Mouse (Mus musculus) embryonic stem cell, embryonic (primary cell): ENCODE data around the gene Cnr2.

ENCODE experiments used
- CTCF ChIA-PET, 4 experiments: fragments of 300-600 bp in 2 of 4; fragments of 350-600 bp in 2 of 4; sonication (Branson Sonifier 250); formaldehyde crosslinking; loops; one replicate each; lab custom pipeline; 2022; ENCODE audit warnings: inconsistent platforms in 2 of 4; lab: Charles Lee
- POLR2A ChIA-PET, 4 experiments: fragments of 300-600 bp in 2 of 4; fragments of 350-600 bp in 2 of 4; sonication (Branson Sonifier 250); formaldehyde crosslinking; loops; one replicate each; lab custom pipeline; 2022; ENCODE audit warnings: antibody characterized with exemption in 4 of 4, inconsistent platforms in 1 of 4; lab: Charles Lee

Cnr2 gene

DNA sequence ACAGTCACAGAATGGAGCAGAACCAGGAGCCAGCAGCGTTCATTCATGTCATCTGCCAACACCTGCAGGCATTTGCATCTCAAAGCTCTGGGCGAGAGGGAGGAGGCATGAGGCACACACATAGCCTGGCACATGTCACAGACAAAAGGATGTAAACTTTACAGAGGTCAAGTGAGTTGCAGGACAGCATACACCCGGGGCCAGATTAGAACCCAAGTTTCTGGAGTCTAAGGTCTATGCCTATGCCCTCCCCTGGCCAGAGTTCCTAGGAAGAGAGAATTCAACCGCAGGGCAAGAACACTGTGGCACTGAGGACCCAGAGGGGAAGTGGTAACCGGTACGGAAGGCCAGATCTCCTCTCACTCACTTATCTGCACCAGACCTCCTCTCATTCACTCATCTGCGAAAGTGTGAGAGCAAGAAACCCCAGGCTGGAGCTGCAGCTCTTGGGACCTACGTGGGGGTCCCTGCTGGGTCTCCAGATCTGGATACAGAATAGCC lies at the start of gene Cnr2:
Cnr2 (plus strand) TSS at position 324 of the 501 bp plus-strand sequence.
- POLR2A ChIA-PET, result interaction anchor here in 3 of 4 experiments (0.6 to 7.9 kb wide), 18 partner anchors 8 to 93 kb away, joined by 3 to 35 read pairs (median 3); partner anchors contain the start of genes Fuca1 (in 2 of the 3), Pithd1 (in 1 of the 3) and Pnrc2 (in 1 of the 3)
- CTCF ChIA-PET, result interaction anchor here in 1 of 4 experiments (4.5 kb wide), 1 partner anchor 26 kb away, joined by 30 read pairs; the partner anchor contains the start of gene Fuca1

- POLR2A ChIA-PET, result interaction anchor here in 1 of 4 experiments (1.0 to 3.1 kb wide), 2 partner anchors 8 to 41 kb away, joined by 4 to 15 read pairs; partner anchors contain the start of gene Srsf10
- CTCF ChIA-PET, result interaction anchor here in 1 of 4 experiments (0.7 kb wide), 1 partner anchor 42 kb away, joined by 3 read pairs; no protein-coding TSS in a partner anchor
Measured at GRCm38 (mm10) chr4:135847581-135847980, 47.6 kb upstream of the Cnr2 start.

DNA sequence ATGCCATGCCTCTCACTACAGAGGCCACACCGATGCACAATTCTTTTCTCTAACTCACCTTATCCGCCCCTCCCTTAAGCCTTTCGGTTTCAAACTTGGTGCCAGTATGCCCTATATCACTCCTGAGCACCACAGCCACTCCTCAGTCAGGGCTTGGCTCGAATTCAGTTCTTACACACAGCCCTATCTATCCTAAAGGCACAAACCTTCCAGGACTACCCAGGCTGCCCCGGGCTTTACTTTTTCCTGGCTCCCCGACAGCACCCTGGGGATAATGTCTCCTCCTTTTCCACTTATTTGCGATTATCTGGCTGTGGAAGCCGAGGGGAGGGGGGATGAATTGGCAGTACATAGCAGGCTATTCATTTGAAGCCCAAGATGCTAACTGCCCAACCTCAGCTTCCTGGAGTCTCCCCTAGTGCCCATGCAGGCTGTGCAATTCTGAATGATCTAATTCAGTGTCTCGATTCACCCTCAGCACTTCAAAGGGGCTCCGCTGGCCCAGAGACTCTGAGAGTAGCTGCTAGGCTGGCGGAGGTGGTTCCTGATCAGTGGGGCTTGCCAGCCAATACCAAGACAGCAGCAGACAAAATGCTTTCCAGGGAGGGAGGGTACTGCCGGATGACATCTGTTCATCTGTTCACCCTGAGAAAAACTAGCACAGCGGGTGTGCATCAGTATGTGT lies 44.6 kb upstream of the Cnr2 start:
- POLR2A ChIA-PET, result interaction anchor here in 2 of 4 experiments (0.7 to 2.3 kb wide), 13 partner anchors 10 to 202 kb away, joined by 3 to 11 read pairs (median 4); partner anchors contain the start of gene Fuca1 (in 1 of the 2)
- CTCF ChIA-PET, result interaction anchor here in 3 of 4 experiments (0.6 to 1.3 kb wide), 5 partner anchors 34 to 645 kb away, joined by 3 to 6 read pairs (median 3); no protein-coding TSS in a partner anchor

- ChIA-PET POLR2A (interaction anchor here in 3 of 4 experiments (0.5 to 2.3 kb wide), 18 partner anchors 10 to 201 kb away, joined by 3 to 11 read pairs (median 4); partner anchors contain the start of gene Fuca1 (in 1 of the 3)), CTCF (interaction anchor here in 2 of 4 experiments (0.8 to 1.1 kb wide), 2 partner anchors 68 to 143 kb away, joined by 3 to 6 read pairs; partner anchors contain the start of gene Fuca1 (in 1 of the 2))
Measured at GRCm38 (mm10) chr4:135851942-135852341, 43.3 kb upstream of the Cnr2 start.

GRCm38 (mm10) chr4:135853987-135854546 lies 41.1 kb upstream of the Cnr2 start:
- POLR2A ChIA-PET, result interaction anchor here (0.6 to 10.2 kb wide), 21 partner anchors 8 to 1618 kb away, joined by 3 to 318 read pairs (median 4); partner anchors contain the start of genes Pnrc2 (in 2 of the 4) and Rpl11 (in 1 of the 4)
- CTCF ChIA-PET, result no interaction called here

DNA sequence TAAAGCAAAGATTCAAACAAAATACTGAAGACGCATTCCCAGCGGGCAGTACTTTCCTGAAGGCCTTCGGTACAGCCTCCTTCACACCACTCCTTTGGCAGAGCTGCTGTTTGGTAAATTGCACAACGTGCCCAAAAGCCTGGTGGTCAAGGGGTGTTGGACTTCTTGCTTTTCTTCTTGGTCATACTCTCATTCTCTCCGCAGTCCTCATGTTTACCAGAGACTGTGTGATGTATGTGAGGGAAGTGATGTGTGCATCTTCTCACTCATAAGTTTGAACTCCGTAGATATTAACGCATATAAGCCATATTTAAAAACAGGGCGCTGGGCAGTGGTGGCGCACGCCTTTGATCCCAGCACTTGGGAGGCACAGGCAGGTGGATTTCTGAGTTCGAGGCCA lies 40.6 kb upstream of the Cnr2 start:
- ChIA-PET CTCF (no interaction called here), POLR2A (interaction anchor here (0.6 to 10.2 kb wide), 38 partner anchors 8 to 1619 kb away, joined by 3 to 318 read pairs (median 6); partner anchors contain the start of genes Pnrc2 (in 3 of the 4) and Rpl11 (in 2 of the 4))

DNA sequence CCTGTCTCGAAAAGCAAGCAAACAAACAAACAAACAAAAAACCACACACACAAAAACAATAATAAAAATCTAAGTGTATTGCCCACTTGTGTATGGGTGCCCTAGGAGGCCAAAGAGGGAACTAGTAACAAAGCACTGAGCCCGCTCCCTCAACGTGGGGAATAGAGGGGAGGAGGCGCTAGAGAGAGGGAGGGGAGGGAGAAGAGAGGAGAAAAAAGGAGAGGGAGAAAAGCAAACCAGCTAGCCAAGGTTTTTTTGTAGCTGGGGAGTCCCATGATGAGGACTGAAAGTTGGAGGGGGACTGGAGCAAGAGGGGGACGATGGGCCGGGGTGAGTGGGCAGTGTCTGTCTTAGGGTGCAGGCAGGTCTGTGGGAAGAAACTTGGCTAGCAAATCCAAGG lies 40.1 kb upstream of the Cnr2 start:
- POLR2A ChIA-PET, result interaction anchor here (0.6 to 10.2 kb wide), 54 partner anchors 9 to 416 kb away, joined by 3 to 318 read pairs (median 5); partner anchors contain the start of genes Pnrc2 (in 4 of the 4), Gale (in 2 of the 4), Rpl11 (in 2 of the 4) and Fuca1 (in 1 of the 4)
- CTCF ChIA-PET, result interaction anchor here in 1 of 4 experiments (0.6 to 1.0 kb wide), 2 partner anchors 11 to 65 kb away, joined by 4 read pairs; no protein-coding TSS in a partner anchor

DNA sequence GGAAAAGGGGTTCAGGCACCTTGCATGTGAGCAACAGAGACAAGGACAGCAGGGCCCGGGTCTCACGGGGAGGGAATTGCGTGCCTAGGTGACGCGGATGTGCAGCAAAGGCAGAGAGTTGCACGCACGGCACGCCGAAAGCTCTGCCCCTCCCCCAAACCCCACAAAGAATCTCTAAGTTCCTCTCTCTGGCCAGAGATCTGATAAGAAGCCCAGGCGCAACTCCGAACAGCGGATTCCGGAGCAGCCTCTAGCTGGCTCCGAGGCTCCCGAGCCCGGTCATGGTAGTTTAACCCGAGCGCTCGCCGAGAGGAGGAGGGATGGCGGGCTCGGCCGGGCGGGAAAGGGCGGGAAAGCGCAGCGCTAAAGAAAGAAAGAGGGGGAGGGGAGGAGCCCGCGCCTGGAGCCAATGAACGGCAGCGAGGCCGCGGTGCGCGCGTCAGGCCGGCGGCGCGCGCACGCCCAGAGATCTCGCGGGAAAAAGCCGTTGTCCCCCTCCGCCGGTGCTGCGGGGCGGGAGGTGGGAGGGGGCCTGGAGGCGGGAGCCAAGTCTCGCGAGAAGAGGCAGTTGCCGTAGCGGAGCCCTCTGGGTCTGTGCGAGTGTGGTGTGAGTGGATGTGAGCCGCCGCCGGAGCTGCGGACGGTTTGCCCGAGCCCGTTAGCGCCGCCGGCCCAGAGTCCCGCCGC lies 39.5 kb upstream of the Cnr2 start, which contains the start of gene Srsf10:
Srsf10 (plus strand) TSS at position 212 of the 687 bp plus-strand sequence.
- ChIA-PET POLR2A (interaction anchor here (0.6 to 10.2 kb wide), 66 partner anchors 10 to 944 kb away, joined by 3 to 318 read pairs (median 5); partner anchors contain the start of genes Pnrc2 (in 4 of the 4), Gale (in 2 of the 4), Rpl11 (in 2 of the 4) and Fuca1 (in 1 of the 4)), CTCF (interaction anchor here in 1 of 4 experiments (0.6 to 1.0 kb wide), 3 partner anchors 10 to 64 kb away, joined by 3 to 4 read pairs (median 4); no protein-coding TSS in a partner anchor)

GRCm38 (mm10) chr4:135856223-135857091 lies 38.7 kb upstream of the Cnr2 start:
- ChIA-PET CTCF (interaction anchor here in 1 of 4 experiments (0.7 to 1.5 kb wide), 3 partner anchors 53 to 63 kb away, joined by 3 to 4 read pairs (median 3); no protein-coding TSS in a partner anchor), POLR2A (interaction anchor here (0.6 to 10.2 kb wide), 51 partner anchors 10 to 503 kb away, joined by 3 to 318 read pairs (median 5); partner anchors contain the start of genes Pnrc2 (in 4 of the 4), Gale (in 2 of the 4), Fuca1 (in 1 of the 4) and Pithd1 (in 1 of the 4))

- POLR2A ChIA-PET, result interaction anchor here (0.5 to 10.2 kb wide), 17 partner anchors 8 to 737 kb away, joined by 3 to 318 read pairs (median 5); partner anchors contain the start of genes Pnrc2 (in 2 of the 4) and Fuca1 (in 1 of the 4)
- CTCF ChIA-PET, result interaction anchor here in 1 of 4 experiments (1.5 kb wide), 1 partner anchor 54 kb away, joined by 3 read pairs; no protein-coding TSS in a partner anchor
Measured at GRCm38 (mm10) chr4:135857597-135858186, 37.5 kb upstream of the Cnr2 start.

- POLR2A ChIA-PET, result interaction anchor here (0.6 to 12.5 kb wide), 20 partner anchors 8 to 1086 kb away, joined by 3 to 318 read pairs (median 4); partner anchors contain the start of genes Srsf10 (in 3 of the 4) and Id3 (in 1 of the 4)
- CTCF ChIA-PET, result interaction anchor here in 1 of 4 experiments (0.6 kb wide), 1 partner anchor 1053 kb away, joined by 4 read pairs; no protein-coding TSS in a partner anchor
Measured at GRCm38 (mm10) chr4:135868996-135869395, 26.2 kb upstream of the Cnr2 start.

DNA sequence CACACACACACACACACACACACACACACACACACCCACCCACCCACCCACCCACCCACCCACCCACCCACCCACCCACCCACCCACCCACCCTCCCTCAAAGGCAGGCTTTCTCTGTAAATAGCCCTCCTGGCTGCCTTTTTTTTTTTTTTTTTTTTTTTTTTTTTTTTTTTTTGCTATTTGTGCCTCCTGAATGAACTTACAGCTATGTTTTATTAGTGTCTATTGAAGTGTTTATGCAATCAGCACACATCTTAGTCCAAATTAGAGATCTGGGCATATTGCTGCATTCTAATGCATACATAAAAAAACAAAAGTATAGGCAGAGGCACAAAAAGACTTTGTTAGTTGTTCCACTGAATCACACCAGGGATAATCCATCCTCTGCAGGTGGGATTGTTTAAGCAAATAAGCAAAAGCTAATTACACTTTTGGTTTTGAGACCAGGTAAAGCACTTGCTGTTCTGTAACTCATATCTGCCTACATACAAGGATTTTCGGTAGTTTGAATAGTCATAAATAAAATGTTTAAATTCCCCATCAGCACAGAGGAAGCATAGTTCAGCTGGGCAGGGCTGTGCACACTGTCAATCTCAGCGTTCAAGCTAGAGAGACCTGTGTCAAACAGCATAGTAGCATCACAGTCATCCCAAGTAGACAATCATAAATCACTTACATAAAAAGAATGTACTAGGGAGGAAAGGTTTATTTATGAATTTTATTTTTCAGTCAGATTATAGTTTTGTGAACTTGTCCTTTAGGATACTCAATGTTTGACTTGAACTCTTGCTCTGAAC lies 24.8 kb upstream of the Cnr2 start:
- ChIA-PET POLR2A (interaction anchor here (0.6 to 12.5 kb wide), 20 partner anchors 10 to 205 kb away, joined by 3 to 318 read pairs (median 5); partner anchors contain the start of genes Srsf10 (in 3 of the 4), Cnr2 (in 1 of the 4) and Gale (in 1 of the 4)), CTCF (interaction anchor here in 3 of 4 experiments (0.5 to 1.1 kb wide), 3 partner anchors 91 to 184 kb away, joined by 3 to 4 read pairs (median 3); no protein-coding TSS in a partner anchor)

DNA sequence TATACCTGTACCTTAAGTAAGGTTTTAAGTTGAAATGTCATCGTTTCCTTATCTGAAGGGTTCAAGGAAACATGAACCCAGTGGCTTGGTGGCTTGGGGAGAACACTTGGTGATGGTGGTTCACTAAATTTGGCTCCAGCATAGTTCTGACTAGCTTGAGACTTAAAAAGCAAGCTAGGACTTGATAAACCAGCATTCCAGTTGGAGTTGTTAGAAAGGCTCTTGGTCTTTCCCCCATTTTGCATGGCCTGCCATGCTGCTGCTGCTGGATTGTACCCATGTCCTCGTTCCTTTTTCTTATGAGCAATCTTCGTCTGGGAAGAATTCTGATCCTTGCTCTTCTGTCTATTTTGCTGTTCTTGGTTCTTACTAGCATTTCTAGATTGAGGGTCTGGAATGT lies 23.2 kb upstream of the Cnr2 start:
- ChIA-PET CTCF (interaction anchor here in 1 of 4 experiments (1.3 kb wide), 1 partner anchor 17 kb away, joined by 4 read pairs; no protein-coding TSS in a partner anchor), POLR2A (interaction anchor here (0.5 to 12.5 kb wide), 24 partner anchors 9 to 432 kb away, joined by 3 to 318 read pairs (median 6); partner anchors contain the start of genes Srsf10 (in 4 of the 4), Cnr2 (in 1 of the 4), Fuca1 (in 1 of the 4) and Tcea3 (in 1 of the 4))
